Mouse (Mus musculus): ENCODE measurements at regions not wholly inside any gene's neighbourhood (a gene's known extent, or its start where the extent isn't known, plus 50 kb on each side); places are given as distances from the start of the nearest gene placed in this dataset.

DNA sequence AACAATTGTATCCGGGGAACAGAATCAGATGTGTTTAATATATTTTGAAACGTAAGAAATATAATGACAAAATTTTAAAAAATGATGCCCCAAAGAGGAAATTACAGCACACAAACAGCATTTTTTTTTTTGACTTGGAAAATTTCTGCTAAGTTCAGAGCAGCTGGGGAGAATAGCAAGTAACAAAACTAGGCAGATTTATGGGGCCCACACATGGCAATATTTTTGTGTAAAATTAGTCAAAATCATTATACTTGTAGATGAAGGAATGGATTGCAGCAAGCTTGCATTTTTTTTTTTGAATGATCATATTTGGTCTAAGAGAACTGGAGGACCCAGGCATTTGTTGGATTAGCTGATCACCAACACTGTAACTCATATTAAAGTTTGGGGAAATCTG, 189.4 kb downstream of the Map2k6 start:
- ATAC-seq, result no peak
- CTCF ChIA-PET, result interaction anchor here (0.9 to 1.4 kb wide), 3 partner anchors 9 to 477 kb away, joined by 3 to 5 read pairs (median 3); no protein-coding TSS in a partner anchor
- TF ChIP-seq CTCF (IDR thresholded peaks at IDR 0.05), result no peak
- POLR2A ChIA-PET, result interaction anchor here (0.7 kb wide), 1 partner anchor 497 kb away, joined by 4 read pairs; no protein-coding TSS in a partner anchor
- DNase-seq (ENCODE audit: low read depth, low spot score), result no peak
- in situ Hi-C loops (cut with MboI; ENCODE audit: low pct_unique_long_range_greater_than_20kb), result no loop called here
- no peaks in the 10 kb centered on the region for H3K27me3 ChIP-seq

DNA sequence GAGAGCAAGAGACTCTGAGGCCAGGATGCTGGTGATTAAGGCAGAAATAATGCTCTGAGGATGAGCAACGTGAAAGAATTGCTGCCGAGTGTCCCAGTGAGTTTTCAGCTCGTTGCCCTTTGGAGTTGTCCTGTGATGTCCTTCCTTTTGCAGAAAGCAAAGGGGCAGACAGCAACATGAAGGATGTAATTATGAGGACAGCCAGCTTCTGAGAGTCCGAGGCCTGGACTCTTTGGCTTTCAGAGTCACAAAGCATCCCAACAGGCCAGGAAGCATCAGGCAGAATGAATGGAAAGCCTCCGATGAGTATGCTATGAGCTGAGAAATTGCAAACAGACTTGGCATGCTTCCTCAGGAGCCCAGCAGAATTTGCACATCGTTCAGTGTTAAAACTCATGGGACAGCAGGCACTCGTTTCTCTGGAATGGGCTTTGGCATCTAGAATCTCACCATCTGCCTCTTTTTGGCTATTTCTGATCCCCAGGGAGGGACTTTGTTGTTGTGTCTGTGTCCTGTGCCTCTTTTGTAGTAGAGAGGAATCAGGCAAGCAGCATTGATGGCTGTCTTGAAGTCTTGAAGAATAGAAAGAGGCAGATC, 196.4 kb downstream of the Map2k6 start:
- TF ChIP-seq CTCF (IDR thresholded peaks at IDR 0.05), result no peak
- ChIA-PET CTCF (no interaction called here), POLR2A (no interaction called here)
- ATAC-seq (no peak), DNase-seq (ENCODE audit: low read depth, low spot score) (no peak)
- no peaks in the 10 kb centered on the region for H3K27me3 ChIP-seq
- in situ Hi-C loops (cut with MboI; ENCODE audit: low pct_unique_long_range_greater_than_20kb), result no loop called here

DNA sequence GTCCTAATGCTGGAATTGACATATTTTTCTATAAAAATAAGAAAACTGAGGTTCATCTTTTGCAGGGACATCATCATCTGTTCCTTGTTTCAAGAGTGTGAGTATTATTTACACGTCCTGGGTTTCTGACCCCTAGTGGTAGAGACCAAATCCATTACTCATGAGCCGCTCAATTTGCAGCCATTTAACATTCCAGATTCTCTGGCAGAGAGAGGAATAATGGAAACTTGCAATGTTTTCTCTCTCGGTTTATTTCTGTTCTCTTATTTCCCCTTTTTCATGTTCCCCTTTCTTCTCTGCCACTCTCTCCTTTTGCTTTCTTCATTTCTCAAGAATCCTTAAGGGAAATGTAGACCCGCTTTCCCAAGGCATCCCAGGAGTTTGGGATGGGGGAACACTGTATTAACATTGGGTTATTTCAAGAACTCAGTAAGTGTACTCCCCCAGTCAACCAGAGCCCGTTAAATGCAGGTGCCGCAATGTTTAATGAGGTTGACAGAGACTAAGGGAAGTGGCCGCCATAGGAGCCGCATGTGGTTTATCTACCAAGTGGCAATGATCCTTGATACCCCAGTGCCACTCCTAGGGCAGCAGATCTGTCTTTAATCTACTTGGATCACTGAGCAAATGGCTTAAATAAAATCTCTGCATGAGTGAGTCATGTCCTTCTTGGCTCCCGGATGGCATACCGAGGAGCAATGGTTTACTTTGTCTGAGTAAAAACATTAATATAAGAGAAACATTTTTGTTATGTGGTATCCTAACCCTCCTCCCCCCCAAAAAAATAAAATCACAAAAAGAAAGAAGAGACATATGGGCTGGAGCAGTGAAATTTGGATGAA, 206.3 kb downstream of the Map2k6 start:
- DNase-seq (ENCODE audit: low read depth, low spot score), result peak; percentile 25
- ChIA-PET CTCF (no interaction called here), POLR2A (no interaction called here)
- ATAC-seq, result peak; percentile 85
- in situ Hi-C loops (cut with MboI; ENCODE audit: low pct_unique_long_range_greater_than_20kb), result no loop called here
- peak; percentile 34 for TF ChIP-seq CTCF (IDR thresholded peaks at IDR 0.05)
- H3K27me3 ChIP-seq, result no peaks in the 10 kb centered on the region

DNA sequence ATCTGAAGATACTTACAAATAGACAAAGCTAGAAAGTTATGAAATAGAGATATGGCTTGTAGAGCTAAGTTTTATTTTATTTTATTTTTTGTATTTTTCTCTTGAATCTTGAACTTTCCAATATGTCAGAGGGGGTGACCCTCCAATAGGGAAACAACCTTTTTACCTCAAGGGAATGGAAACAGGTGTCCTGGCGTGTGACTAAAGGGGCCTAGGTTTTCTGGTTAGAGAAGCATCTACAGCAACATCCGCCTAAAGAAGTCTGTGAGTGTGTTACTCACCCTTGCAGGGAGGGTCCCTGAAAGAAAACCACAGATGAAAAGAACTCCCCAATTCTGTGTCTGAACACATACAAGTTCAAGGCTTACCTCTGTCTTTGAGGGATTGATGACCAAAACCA, 210.4 kb downstream of the Map2k6 start:
- ATAC-seq (no peak), DNase-seq (ENCODE audit: low read depth, low spot score) (no peak)
- TF ChIP-seq CTCF (IDR thresholded peaks at IDR 0.05), result no peak
- peaks cover 7% of the 10 kb centered on the region for H3K27me3 ChIP-seq
- ChIA-PET POLR2A (no interaction called here), CTCF (interaction anchor here (1.2 to 1.4 kb wide), 2 partner anchors 13 to 42 kb away, joined by 3 read pairs; no protein-coding TSS in a partner anchor)
- in situ Hi-C loops (cut with MboI; ENCODE audit: low pct_unique_long_range_greater_than_20kb), result no loop called here

DNA sequence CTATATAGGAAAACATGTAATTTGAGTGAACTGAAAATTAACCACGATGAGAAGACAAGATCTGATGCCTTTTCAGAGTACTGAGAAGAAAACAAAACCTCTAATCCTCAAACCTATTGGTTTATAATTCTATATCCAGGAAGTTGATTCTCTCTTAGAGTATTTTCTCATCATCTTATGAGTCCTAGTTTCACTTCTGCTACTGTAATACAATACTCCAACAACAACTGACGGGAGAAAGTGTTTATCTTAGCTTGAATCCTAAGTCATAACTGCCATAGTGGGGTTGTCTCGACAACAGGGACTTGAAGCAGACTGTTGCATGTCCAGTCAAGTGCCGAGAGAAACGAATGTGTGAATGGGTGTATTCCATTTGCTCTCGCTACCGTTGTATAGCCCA, 211.9 kb downstream of the Map2k6 start:
- POLR2A ChIA-PET, result no interaction called here
- TF ChIP-seq CTCF (IDR thresholded peaks at IDR 0.05), result no peak
- no peak for ATAC-seq
- no peak for DNase-seq (ENCODE audit: low read depth, low spot score)
- peaks cover 12% of the 10 kb centered on the region for H3K27me3 ChIP-seq
- in situ Hi-C loops (cut with MboI; ENCODE audit: low pct_unique_long_range_greater_than_20kb), result no loop called here
- CTCF ChIA-PET, result interaction anchor here (0.9 kb wide), 1 partner anchor 23 kb away, joined by 3 read pairs; no protein-coding TSS in a partner anchor

DNA sequence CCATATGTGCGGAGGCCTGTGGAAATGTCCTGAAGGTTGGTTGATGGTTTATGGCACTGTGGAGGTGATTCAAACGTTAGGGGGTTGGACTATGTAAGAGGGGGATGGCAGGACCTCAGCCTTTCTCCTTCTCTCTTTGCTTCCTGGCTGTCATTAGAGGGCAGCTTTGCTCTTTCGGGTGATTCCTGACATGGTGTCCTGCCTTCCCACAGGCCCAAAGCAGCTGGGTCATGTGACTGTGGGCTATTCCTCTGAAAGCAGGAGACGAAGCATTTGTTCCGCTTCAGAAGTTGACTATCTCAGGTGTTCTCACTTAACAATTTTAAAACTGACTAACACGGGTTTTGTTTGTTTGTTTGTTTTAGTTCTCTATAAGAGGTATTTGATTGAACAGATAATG, 233.1 kb downstream of the Map2k6 start:
- DNase-seq (ENCODE audit: low read depth, low spot score) (no peak), ATAC-seq (no peak)
- in situ Hi-C loops (cut with MboI; ENCODE audit: low pct_unique_long_range_greater_than_20kb), result no loop called here
- peak; percentile 23 for TF ChIP-seq CTCF (IDR thresholded peaks at IDR 0.05)
- no peaks in the 10 kb centered on the region for H3K27me3 ChIP-seq
- POLR2A ChIA-PET, result no interaction called here
- CTCF ChIA-PET, result interaction anchor here (1.1 kb wide), 1 partner anchor 57 kb away, joined by 3 read pairs; no protein-coding TSS in a partner anchor

DNA sequence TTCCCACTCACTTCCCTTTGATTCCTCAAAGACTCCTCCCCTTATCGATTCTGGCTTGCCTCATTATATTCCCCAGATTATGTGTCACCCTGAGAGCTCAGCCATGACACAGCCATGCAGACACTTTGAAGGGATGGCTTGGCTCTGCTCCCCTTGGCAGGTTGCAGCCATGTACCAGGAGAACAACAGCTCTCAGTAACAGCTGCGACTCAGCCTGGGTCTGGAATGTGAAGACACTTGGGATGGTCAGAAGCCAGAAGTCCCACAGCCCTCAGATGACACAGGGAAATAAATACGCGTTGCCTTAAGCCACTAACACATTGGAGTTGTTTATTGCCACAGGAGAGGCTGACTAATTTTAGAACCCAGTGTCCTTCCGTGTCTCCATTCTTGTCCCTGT, 234.4 kb downstream of the Map2k6 start:
- no peak for DNase-seq (ENCODE audit: low read depth, low spot score)
- H3K27me3 ChIP-seq, result no peaks in the 10 kb centered on the region
- ATAC-seq, result no peak
- POLR2A ChIA-PET, result no interaction called here
- TF ChIP-seq CTCF (IDR thresholded peaks at IDR 0.05), result no peak
- in situ Hi-C loops (cut with MboI; ENCODE audit: low pct_unique_long_range_greater_than_20kb), result no loop called here
- CTCF ChIA-PET, result interaction anchor here (0.7 kb wide), 1 partner anchor 23 kb away, joined by 3 read pairs; no protein-coding TSS in a partner anchor

DNA sequence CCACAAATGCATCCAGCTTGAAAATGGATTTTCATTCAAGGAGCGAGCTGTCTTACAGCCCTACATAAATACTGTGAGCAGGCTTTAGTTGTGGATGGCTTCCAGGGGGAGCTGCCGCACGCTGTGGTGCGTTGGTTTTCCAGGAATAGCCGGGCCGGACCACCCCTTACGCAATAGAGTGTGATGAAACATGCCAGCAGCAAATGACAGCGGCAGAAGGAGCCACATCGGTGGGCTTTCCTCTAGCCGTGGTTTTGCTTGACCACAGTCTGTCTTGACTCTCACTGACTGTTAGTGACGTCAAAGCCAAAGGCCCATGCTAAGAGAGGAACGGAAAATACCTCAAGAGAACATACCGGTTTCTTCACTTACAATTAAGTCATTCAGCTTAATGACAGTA, 243.6 kb downstream of the Map2k6 start:
- DNase-seq (ENCODE audit: low read depth, low spot score) (no peak), ATAC-seq (no peak)
- in situ Hi-C loops (cut with MboI; ENCODE audit: low pct_unique_long_range_greater_than_20kb), result no loop called here
- no peak for TF ChIP-seq CTCF (IDR thresholded peaks at IDR 0.05)
- CTCF ChIA-PET, result interaction anchor here (0.8 kb wide), 1 partner anchor 32 kb away, joined by 3 read pairs; no protein-coding TSS in a partner anchor
- no peaks in the 10 kb centered on the region for H3K27me3 ChIP-seq
- POLR2A ChIA-PET, result interaction anchor here (0.6 kb wide), 1 partner anchor 267 kb away, joined by 3 read pairs; no protein-coding TSS in a partner anchor

DNA sequence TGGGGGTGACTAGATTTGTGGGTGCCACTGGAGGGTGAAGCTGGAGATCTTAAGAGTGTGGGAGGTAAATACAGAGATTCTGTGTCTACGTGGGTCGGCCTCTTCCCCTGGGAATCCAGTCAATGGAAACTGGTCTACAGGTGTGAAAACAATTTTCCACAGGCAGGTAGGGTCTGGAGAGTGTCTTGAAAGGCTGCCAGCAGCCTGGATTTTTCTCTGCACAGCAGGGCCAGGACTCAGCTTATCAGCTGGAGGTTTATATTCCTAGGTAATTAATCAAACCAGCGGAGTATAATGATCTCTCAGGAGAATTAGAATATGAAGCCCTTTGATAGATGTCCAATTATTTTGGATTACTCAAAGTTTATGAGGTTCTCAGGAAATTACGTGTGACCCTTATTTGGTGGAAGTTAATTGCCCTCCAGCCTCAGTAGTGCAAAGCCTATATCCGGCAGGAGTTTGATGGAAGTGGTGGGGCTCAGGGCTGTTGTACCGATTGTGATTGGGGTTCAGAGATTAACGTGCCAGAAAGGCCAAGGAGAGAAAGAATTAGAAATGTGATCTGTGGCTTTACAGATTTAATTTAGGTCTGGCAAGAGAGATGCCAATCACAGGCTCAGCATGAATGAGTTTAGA, 250.8 kb downstream of the Map2k6 start:
- in situ Hi-C loops (cut with MboI; ENCODE audit: low pct_unique_long_range_greater_than_20kb), result no loop called here
- ATAC-seq (no peak), DNase-seq (ENCODE audit: low read depth, low spot score) (no peak)
- no peak for TF ChIP-seq CTCF (IDR thresholded peaks at IDR 0.05)
- no peaks in the 10 kb centered on the region for H3K27me3 ChIP-seq
- CTCF ChIA-PET, result no interaction called here
- POLR2A ChIA-PET, result no interaction called here

DNA sequence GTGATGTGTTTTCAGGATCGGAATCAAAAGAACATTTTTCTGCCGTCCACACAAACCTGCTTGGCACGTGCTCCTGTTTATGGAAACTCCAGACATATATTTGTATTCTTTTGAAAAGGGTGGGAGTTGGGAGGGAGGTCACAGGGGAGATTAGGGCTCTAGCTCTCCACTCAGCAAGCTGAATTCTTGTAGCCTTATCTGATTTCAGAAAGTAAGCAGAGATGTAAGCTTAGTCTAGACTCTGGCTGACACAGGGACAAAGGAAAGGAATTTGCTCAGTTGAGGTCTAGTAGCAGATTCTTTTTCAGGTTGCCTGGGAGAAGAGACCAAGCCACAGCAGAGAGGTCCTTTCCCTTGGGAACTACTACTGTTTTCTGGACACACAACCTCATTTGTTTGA, 253.1 kb downstream of the Map2k6 start:
- no peak for TF ChIP-seq CTCF (IDR thresholded peaks at IDR 0.05)
- DNase-seq (ENCODE audit: low read depth, low spot score) (no peak), ATAC-seq (no peak)
- in situ Hi-C loops (cut with MboI; ENCODE audit: low pct_unique_long_range_greater_than_20kb), result no loop called here
- ChIA-PET POLR2A (no interaction called here), CTCF (no interaction called here)
- no peaks in the 10 kb centered on the region for H3K27me3 ChIP-seq

Measured in Patski (cell line).